Mouse (Mus musculus) MN1 (cell line): ENCODE measurements around the gene Pnpla7.

Source experiments
- DNase-seq: peaks from one replicate; pipeline ENCODE4 v3.0.0-alpha.2; 2016; ENCODE audit warnings: low spot score

Gene Pnpla7

GRCm38 (mm10) chr2:25072398-25072797 is 96.6 kb downstream of the Pnpla7 start:
- no peak for DNase-seq

DNA sequence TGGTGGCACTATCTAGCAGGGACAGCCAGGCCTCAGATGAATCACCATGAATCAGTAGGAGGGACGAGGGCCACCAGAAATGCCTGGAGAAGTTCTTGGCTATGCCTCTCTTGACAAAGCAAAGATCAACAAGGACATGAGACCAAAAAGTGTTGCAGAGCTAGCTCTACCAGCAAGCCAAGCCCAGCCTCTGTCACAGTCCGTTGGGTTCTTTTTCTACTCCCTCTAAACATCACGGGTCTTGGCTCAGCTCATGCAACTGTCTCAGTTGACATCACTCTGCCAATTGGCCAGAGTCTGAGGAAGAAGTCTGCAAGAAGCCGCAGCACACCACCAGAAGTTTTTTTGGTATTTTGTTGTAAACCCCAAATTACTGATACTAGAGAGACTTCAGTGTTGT is 99.7 kb downstream of the Pnpla7 start:
- no peak for DNase-seq

DNA sequence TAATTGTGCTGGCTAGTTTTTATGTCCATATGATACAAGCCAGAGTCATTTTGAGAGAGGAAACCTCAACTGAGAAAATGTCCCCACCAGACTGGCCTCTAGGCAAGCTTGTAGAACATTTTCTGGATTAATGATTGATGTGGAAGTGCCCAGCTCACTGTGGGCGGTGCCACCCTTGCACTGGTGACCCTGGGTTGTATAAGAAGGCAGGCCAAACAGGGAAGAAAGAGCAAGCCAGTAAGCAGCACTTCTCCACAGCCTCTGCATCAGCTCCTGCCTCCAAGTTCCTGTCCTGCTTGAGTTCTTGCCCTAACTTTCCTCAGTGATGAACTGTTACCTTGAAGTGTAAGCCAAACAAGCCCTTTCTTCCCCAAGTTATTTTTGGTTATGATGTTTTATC is 103.1 kb downstream of the Pnpla7 start:
- no peak for DNase-seq

GRCm38 (mm10) chr2:25080076-25080475 is 104.2 kb downstream of the Pnpla7 start, which contains the start of gene Entpd8:
TSS of gene Entpd8 (plus strand) at chr2:25080304.
- DNase-seq = no peak

DNA sequence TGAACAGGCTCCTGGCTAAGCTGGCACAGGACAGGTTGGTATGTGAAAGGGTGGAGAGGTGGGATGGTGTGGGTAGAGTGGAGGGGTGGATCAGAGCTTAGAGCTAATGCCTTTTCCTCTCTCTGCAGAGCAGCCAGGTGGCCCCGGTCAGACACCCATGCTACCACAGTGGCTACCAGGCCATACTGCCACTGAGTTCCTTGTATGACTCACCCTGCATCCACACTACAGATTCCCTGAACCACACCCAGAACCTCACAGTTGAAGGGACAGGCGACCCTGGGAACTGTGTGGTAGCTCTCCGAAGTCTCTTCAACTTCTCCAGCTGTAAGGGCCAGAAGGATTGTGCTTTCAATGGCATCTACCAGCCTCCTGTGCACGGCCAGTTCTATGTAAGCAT is 107.9 kb downstream of the Pnpla7 start:
- DNase-seq = no peak

GRCm38 (mm10) chr2:25085571-25085970 is 109.7 kb downstream of the Pnpla7 start:
- no peak for DNase-seq

GRCm38 (mm10) chr2:25087842-25088241 is 112.0 kb downstream of the Pnpla7 start:
- DNase-seq = no peak

- no peak for DNase-seq
Observed at GRCm38 (mm10) chr2:25088636-25089035, 112.8 kb downstream of the Pnpla7 start.

DNA sequence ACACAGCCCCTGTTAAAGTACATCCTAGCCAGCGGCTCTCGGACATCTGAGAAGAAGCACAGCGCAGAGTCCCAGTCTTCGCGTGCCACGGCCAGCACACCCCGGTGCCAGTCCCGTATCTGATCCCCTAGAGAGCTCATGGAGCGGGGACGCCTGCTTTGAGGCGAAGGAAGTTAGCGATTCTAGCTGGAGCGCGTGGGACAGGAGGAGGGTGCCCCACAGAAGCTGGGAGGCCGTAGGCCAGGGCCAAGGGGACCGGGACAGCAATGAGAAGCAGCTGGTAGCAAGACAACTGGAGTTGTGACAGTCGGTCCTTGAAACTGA is 118.9 kb downstream of the Pnpla7 start:
- no peak for DNase-seq

GRCm38 (mm10) chr2:25095109-25095850 is 119.4 kb downstream of the Pnpla7 start, which contains the start of gene Noxa1:
TSS of gene Noxa1 (minus strand) at chr2:25095149.
- no peak for DNase-seq

DNA sequence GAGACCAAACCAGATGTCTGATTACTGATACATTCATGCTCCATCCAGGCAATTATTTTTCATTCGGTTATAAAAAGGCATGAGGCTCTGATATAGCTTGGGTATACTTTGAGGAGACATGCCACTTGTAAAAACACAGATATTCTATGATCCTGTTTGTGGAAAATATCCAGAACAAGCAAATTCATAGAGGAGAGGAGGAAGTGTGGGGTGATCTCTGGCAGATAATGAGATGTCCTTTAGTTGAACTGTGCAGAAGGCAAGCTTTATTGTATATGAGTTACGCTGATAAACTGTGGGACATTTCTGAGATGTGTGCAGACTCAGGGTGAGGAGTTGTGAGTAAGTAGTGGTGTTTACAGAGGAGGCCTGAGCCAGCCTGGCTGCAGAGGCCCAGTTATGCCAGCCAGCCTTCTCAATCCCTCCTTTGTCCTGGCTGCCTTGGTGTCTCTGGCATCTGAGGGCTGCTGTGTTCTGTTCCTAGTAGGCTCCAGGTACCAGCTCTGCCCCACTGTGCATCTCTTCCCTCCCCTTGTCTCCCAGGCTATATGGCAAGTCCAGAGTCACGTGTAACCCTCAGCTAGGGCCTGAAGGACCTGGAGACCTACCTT is 122.3 kb downstream of the Pnpla7 start:
- DNase-seq = no peak

DNA sequence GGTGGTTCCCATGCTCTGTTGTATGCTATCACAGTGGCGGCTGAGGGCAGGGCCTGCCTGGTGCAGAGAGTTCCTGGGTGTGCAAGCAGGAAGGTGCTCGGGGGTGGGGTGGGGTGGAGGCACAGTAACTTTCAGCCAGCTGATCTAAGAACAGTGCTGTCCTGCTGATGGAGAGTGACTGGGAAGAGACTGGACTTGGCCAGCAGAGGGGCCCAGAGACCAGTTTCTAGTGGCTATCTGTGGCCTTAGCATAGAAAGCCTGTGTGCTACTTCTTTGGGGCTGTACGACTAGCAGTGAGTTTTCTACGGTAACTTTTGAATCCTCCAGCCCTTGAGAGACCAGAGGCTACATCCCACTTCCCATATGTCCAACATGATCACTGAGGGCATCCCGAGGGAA is 123.1 kb downstream of the Pnpla7 start:
- peak; percentile 65 for DNase-seq

DNA sequence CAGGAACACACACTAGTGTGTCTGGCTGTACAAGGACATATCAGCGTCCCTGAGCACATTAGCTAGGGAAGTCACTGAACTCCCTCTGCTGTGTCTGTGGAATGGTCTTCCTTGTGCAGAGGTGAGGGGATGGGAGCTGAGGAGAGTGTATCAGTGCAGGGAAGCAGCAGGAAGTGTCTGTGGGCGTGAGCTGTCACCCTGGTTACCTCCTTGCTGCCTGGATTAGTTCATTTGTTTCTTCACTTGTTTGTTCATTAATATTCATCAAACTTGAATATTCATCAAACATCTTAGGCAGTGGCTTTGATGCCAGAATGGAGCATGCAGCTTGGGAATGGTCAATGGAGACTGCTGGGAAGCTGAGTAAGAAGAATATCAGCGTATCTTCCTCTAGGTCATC is 123.9 kb downstream of the Pnpla7 start:
- no peak for DNase-seq
